Mouse (Mus musculus): ENCODE data around the gene Il27ra. TPM values are rescaled to one million over a fixed set of nuclear protein-coding genes. Genes with fewer than 3 reads are reported as not detected.

Il27ra gene
- polyA plus RNA-seq, 2 experiments: 0.32 to 0.70 TPM

DNA sequence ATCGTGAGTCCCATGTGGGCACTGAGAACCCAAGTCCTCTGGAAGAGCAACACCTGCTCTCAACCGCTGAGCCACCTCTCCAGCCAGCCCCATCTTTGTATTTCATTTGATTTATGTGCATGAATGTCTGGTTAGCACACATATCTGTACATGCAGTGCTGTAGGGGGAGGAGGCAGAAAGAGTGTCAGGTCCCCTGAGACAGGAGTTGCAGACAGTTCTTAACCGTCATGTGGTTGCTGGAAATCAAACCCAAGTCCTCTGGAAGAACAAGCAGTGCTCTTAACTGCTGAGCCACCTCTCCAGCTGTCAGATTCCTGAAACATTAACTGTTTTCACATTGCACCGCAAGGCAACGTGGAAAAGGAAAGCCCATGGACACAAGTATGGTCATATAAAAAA, 5.8 kb upstream of the Il27ra start:
- DNase-seq (ENCODE audit: low read depth in 3 of 3, low spot score in 3 of 3) (no peak), ATAC-seq (ENCODE audit: insufficient read depth) (no peak)
- no peaks in the 10 kb centered on the region for H3K9me3 ChIP-seq (ENCODE audit: control insufficient read depth, low read length)
- H3K4me2 ChIP-seq (ENCODE audit: low read depth): no peak overlapping the region
- H3K36me3 ChIP-seq (replicated peaks; ENCODE audit: control insufficient read depth, insufficient read depth, low read depth): no peaks in the 10 kb centered on the region
- H3K4me1 ChIP-seq (replicated peaks; ENCODE audit: control insufficient read depth in 2 of 2, insufficient read depth in 2 of 2, low read length in 1 of 2): peaks cover 0 to 3% of the 10 kb centered on the region in 2 experiments; a peak in 1 of 4 replicates
- H3K27ac ChIP-seq: no peak overlapping the region
- H3K27me3 ChIP-seq (ENCODE audit: control insufficient read depth, insufficient read depth, low read length): peaks cover 23% of the 10 kb centered on the region
- H3K9ac ChIP-seq (replicated peaks): no peak overlapping the region
- WGBS (ENCODE audit: insufficient replicate concordance): 65% methylated on average over 5 of the region's 5 CpGs
- no peak overlapping the region for H3K4me3 ChIP-seq (ENCODE audit: insufficient read depth in 1 of 2, low read depth in 2 of 2, low read length in 2 of 2)
- no peak for TF ChIP-seq EP300 (IDR thresholded peaks at IDR 0.05; ENCODE audit: low read depth)
- TF ChIP-seq CTCF (IDR thresholded peaks at IDR 0.05; ENCODE audit: low read depth): no peak

DNA sequence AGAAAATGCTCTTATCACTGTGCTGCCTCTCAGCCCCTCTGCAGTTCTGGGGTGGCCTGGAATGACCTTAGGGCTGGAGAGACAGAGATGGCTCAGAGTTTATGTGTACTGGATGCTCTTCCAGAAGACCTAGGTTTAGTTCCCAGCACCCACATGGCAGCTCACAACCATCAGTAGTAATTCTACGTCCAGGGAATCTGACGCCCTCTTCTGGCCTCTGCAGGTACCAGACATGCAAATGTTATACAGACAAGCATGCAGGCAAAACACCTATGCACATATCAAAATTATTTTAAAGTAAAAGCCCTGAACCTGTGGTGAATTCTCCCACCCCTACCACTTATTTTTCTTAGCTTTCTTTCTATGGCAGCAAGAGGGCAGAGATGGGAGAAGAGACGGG, 4.1 kb upstream of the Il27ra start:
- no peaks in the 10 kb centered on the region; a peak in 1 of 4 replicates for H3K4me1 ChIP-seq (replicated peaks; ENCODE audit: control insufficient read depth in 2 of 2, insufficient read depth in 2 of 2, low read length in 1 of 2)
- DNase-seq (ENCODE audit: low read depth in 3 of 3, low spot score in 3 of 3) (no peak), ATAC-seq (ENCODE audit: insufficient read depth) (no peak)
- no peak overlapping the region for H3K9ac ChIP-seq (replicated peaks)
- no peak overlapping the region for H3K4me2 ChIP-seq (ENCODE audit: low read depth)
- no peaks in the 10 kb centered on the region for H3K36me3 ChIP-seq (replicated peaks; ENCODE audit: control insufficient read depth, insufficient read depth, low read depth)
- no peak overlapping the region for H3K27ac ChIP-seq
- no peak overlapping the region for H3K4me3 ChIP-seq (ENCODE audit: insufficient read depth in 1 of 2, low read depth in 2 of 2, low read length in 2 of 2)
- H3K9me3 ChIP-seq (ENCODE audit: control insufficient read depth, low read length): no peaks in the 10 kb centered on the region
- no peak for TF ChIP-seq EP300 (IDR thresholded peaks at IDR 0.05; ENCODE audit: low read depth)
- no peak for TF ChIP-seq CTCF (IDR thresholded peaks at IDR 0.05; ENCODE audit: low read depth)
- 69% methylated on average over 3 of the region's 3 CpGs for WGBS (ENCODE audit: insufficient replicate concordance)
- peaks cover 36% of the 10 kb centered on the region for H3K27me3 ChIP-seq (ENCODE audit: control insufficient read depth, insufficient read depth, low read length)

DNA sequence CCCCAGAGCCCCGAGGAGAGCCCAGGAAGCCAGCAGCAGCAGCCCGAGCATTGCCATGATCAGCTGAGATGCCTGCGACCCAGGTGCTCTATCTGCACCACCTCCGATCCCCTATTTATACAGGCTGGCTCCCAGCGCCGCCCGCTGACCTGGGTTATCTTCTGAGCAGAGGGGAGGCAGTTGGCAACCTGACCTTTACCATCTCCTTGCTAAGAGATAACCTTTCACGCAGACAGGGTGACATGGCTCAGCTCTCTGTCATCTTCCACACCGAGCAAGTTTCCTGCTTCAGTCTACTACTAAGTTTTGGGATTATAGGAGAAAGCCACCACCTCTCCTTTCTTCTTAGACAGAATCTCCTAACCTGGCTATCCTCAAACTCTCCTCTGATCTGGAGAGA, 2.5 kb upstream of the Il27ra start, which contains the start of gene Rln3:
Rln3 (minus strand) TSS at position 101 of the 400 bp plus-strand sequence.
- H3K27ac ChIP-seq: no peak within 1 kb of the TSS
- H3K27me3 ChIP-seq (ENCODE audit: control insufficient read depth, insufficient read depth, low read length): peaks cover 36% of the 10 kb centered on the region
- H3K4me3 ChIP-seq (ENCODE audit: insufficient read depth in 1 of 2, low read depth in 2 of 2, low read length in 2 of 2): no peak within 1 kb of the TSS
- DNase-seq (ENCODE audit: low read depth in 3 of 3, low spot score in 3 of 3): no peak
- no peak for TF ChIP-seq CTCF (IDR thresholded peaks at IDR 0.05; ENCODE audit: low read depth)
- TF ChIP-seq EP300 (IDR thresholded peaks at IDR 0.05; ENCODE audit: low read depth): no peak
- H3K9ac ChIP-seq (replicated peaks): no peak within 1 kb of the TSS
- H3K4me1 ChIP-seq (replicated peaks; ENCODE audit: control insufficient read depth in 2 of 2, insufficient read depth in 2 of 2, low read length in 1 of 2): no peaks in the 10 kb centered on the region
- H3K9me3 ChIP-seq (ENCODE audit: control insufficient read depth, low read length): no peaks in the 10 kb centered on the region
- H3K4me2 ChIP-seq (ENCODE audit: low read depth): no peak within 1 kb of the TSS
- ATAC-seq (ENCODE audit: insufficient read depth): no peak
- 12% methylated on average over 9 of the region's 9 CpGs for WGBS (ENCODE audit: insufficient replicate concordance)
- H3K36me3 ChIP-seq (replicated peaks; ENCODE audit: control insufficient read depth, insufficient read depth, low read depth): no peaks in the 10 kb centered on the region

DNA sequence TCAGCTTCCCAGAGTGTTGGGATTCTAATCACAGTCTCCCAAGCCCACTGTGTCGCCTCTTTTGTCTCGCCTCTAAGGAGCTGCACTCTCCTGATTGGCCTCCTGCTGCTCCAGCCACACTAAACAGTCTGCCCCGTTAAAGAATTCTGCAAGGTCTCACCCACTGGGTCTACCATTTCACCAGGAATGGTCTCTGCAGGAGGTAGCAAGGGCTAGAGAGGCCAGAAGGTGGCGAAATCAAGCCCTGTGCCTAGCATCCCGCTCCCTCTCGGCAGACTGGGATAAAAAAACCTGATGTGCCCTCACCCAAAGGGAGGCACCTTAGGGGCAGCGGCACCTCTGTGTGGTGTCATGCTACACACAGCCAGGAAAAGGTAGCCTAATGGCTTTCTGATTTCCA, 1.7 kb upstream of the Il27ra start:
- DNase-seq (ENCODE audit: low read depth in 3 of 3, low spot score in 3 of 3) (no peak), ATAC-seq (ENCODE audit: insufficient read depth) (no peak)
- Histone ChIP-seq H3K36me3 (replicated peaks; ENCODE audit: control insufficient read depth, insufficient read depth, low read depth) (no peaks in the 10 kb centered on the region), H3K4me2 (ENCODE audit: low read depth) (no peak overlapping the region), H3K9me3 (ENCODE audit: control insufficient read depth, low read length) (no peaks in the 10 kb centered on the region), H3K9ac (replicated peaks) (no peak overlapping the region), H3K27me3 (ENCODE audit: control insufficient read depth, insufficient read depth, low read length) (peaks cover 36% of the 10 kb centered on the region), H3K27ac (no peak overlapping the region), H3K4me1 (replicated peaks; ENCODE audit: control insufficient read depth in 2 of 2, insufficient read depth in 2 of 2, low read length in 1 of 2) (no peaks in the 10 kb centered on the region), H3K4me3 (ENCODE audit: insufficient read depth in 1 of 2, low read depth in 2 of 2, low read length in 2 of 2) (no peak overlapping the region)
- WGBS (ENCODE audit: insufficient replicate concordance): 12% methylated on average over 7 of the region's 7 CpGs
- TF ChIP-seq EP300 (IDR thresholded peaks at IDR 0.05; ENCODE audit: low read depth) (no peak), CTCF (IDR thresholded peaks at IDR 0.05; ENCODE audit: low read depth) (no peak)

DNA sequence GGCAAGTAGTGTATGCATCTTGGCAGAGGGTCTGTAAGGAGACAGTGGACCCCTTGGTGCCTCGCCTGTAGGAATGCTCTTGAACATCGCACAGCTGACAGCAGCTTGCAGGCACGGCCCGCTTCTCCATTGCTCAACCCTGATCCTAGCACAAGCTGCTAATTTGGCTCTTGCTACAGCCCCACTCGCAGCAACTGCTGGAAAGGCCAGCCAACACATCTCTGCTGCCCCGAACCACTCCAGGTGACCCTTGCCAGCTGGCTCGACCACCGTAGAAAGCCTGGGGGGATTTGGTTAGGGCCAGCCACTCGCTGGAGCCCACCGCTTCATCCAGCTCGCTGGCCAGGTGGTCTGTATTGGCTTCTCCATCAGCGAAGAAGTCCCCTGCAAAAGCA, 556 bp upstream of the Il27ra start:
- H3K27ac ChIP-seq: no peak overlapping the region
- H3K36me3 ChIP-seq (replicated peaks; ENCODE audit: control insufficient read depth, insufficient read depth, low read depth): no peaks in the 10 kb centered on the region
- DNase-seq (ENCODE audit: low read depth in 3 of 3, low spot score in 3 of 3): no peak
- H3K9me3 ChIP-seq (ENCODE audit: control insufficient read depth, low read length): no peaks in the 10 kb centered on the region
- TF ChIP-seq EP300 (IDR thresholded peaks at IDR 0.05; ENCODE audit: low read depth): no peak
- no peak for TF ChIP-seq CTCF (IDR thresholded peaks at IDR 0.05; ENCODE audit: low read depth)
- no peaks in the 10 kb centered on the region for H3K4me1 ChIP-seq (replicated peaks; ENCODE audit: control insufficient read depth in 2 of 2, insufficient read depth in 2 of 2, low read length in 1 of 2)
- H3K9ac ChIP-seq (replicated peaks): no peak overlapping the region
- ATAC-seq (ENCODE audit: insufficient read depth): no peak
- H3K4me2 ChIP-seq (ENCODE audit: low read depth): peak overlapping the region; percentile 54
- WGBS (ENCODE audit: insufficient replicate concordance): 32% methylated on average over 12 of the region's 12 CpGs
- no peak overlapping the region for H3K4me3 ChIP-seq (ENCODE audit: insufficient read depth in 1 of 2, low read depth in 2 of 2, low read length in 2 of 2)
- peaks cover 36% of the 10 kb centered on the region for H3K27me3 ChIP-seq (ENCODE audit: control insufficient read depth, insufficient read depth, low read length)

All from liver, embryonic 14.5 days (tissue).